Mouse (Mus musculus) neural tube, embryonic 14.5 days (tissue): ENCODE results near the gene Sp8. TPM values are rescaled to one million over a fixed set of nuclear protein-coding genes. Genes with fewer than 3 reads are reported as not detected.

Experiments used
- ATAC-seq: fragments of 200-750 bp; cut with Nextera tagmentation; 2 replicates; pipeline ENCODE4 v1.8.0; 2017; ENCODE audit warnings: low read depth, mild to moderate bottlenecking, moderate TSS enrichment, moderate library complexity
- H3K27ac ChIP-seq: fragments of 300-500 bp; sonication (generic); 2 replicates; pipeline ENCODE4 v1.5.1; 2014; ENCODE audit warnings: low read depth, mild to moderate bottlenecking, control low read depth, low read length, moderate library complexity, mixed read lengths
- H3K27me3 ChIP-seq: fragments of 300-500 bp; sonication (generic); 2 replicates; pipeline ENCODE4 v1.6.1; 2014; ENCODE audit warnings: low read length; ENCODE audit not compliant: control insufficient read depth, insufficient read depth
- H3K36me3 ChIP-seq: fragments of 300-500 bp; sonication (generic); 2 replicates; pipeline ENCODE4 v1.6.1; 2014; ENCODE audit warnings: low read length, mixed read lengths; ENCODE audit not compliant: control insufficient read depth, insufficient read depth
- H3K4me1 ChIP-seq: fragments of 300-500 bp; sonication (generic); 2 replicates; pipeline ENCODE4 v1.6.1; 2014; ENCODE audit warnings: low read length; ENCODE audit not compliant: control insufficient read depth, insufficient read depth
- H3K4me2 ChIP-seq: fragments of 300-500 bp; sonication (generic); 2 replicates; pipeline ENCODE4 v1.6.1; 2014; ENCODE audit warnings: mild to moderate bottlenecking, low read depth, low read length, control low read depth
- H3K4me3 ChIP-seq: fragments of 300-500 bp; sonication (generic); 2 replicates; pipeline ENCODE4 v1.5.1; 2014; ENCODE audit warnings: low read depth, low read length, control low read depth, mixed read lengths
- H3K9ac ChIP-seq: fragments of 300-500 bp; sonication (generic); replicated peaks from 2 replicates; pipeline ENCODE4 v1.6.1; 2014; ENCODE audit warnings: low read depth, mild to moderate bottlenecking, control low read depth, low read length, mixed read lengths
- H3K9me3 ChIP-seq: fragments of 300-500 bp; sonication (generic); 2 replicates; pipeline ENCODE4 v1.6.1; 2016; ENCODE audit warnings: low read length; ENCODE audit not compliant: control insufficient read depth
- WGBS: fragments of 180-500 bp; shearing (Covaris S2); extraction: QIAGEN DNeasy Blood & Tissue Kit; methylation state at CpG from one replicate; pipeline ENCODE4 v1.1.7; 2014; 5-methylcytosine and 5-hydroxymethylcytosine counted together
- polyA plus RNA-seq: library from polyadenylated mRNA; unstranded; fragments of >200 nt; fragmentation: Nextera tagmentation; extraction: Ambion mirVana; gene quantifications from 2 replicates; pipeline ENCODE4 v1.2.1, GENCODE M21; 2014

Sp8 gene
- polyA plus RNA-seq, 1 experiment from 2014 or later, result 3.7 TPM

GRCm38 (mm10) chr12:118840301-118840700 lies 5.8 kb upstream of the Sp8 start:
- Histone ChIP-seq H3K27me3 (peaks cover 54% of the 10 kb centered on the region), H3K4me2 (no peak overlapping the region), H3K36me3 (no peaks in the 10 kb centered on the region), H3K4me3 (no peak overlapping the region), H3K9me3 (no peaks in the 10 kb centered on the region), H3K27ac (no peak overlapping the region), H3K4me1 (peaks cover 7% of the 10 kb centered on the region; the same call in 1 of the 2 replicates), H3K9ac (no peak overlapping the region)
- no peak for ATAC-seq
- under 1% methylated on average over 15 of the region's 15 CpGs for WGBS

GRCm38 (mm10) chr12:118840861-118841260 lies 5.3 kb upstream of the Sp8 start:
- Histone ChIP-seq H3K4me2 (no peak overlapping the region), H3K9ac (no peak overlapping the region), H3K27me3 (peaks cover 54% of the 10 kb centered on the region), H3K4me1 (peaks cover 7% of the 10 kb centered on the region; the same call in 1 of the 2 replicates), H3K9me3 (no peaks in the 10 kb centered on the region), H3K36me3 (no peaks in the 10 kb centered on the region), H3K27ac (no peak overlapping the region), H3K4me3 (no peak overlapping the region)
- no peak for ATAC-seq
- 0% methylated on average over 12 of the region's 12 CpGs for WGBS

- Histone ChIP-seq H3K4me2 (no peak overlapping the region), H3K27ac (no peak overlapping the region), H3K9ac (no peak overlapping the region), H3K4me3 (no peak overlapping the region), H3K36me3 (no peaks in the 10 kb centered on the region), H3K4me1 (peaks cover 6% of the 10 kb centered on the region; the same call in 1 of the 2 replicates), H3K9me3 (no peaks in the 10 kb centered on the region), H3K27me3 (peaks cover 54% of the 10 kb centered on the region)
- 8% methylated on average over 5 of the region's 5 CpGs for WGBS
- no peak for ATAC-seq
These were observed 4.7 kb upstream of the Sp8 start for GRCm38 (mm10) chr12:118841381-118841922.

- WGBS, result 12% methylated on average over 6 of the region's 6 CpGs
- Histone ChIP-seq H3K4me2 (no peak overlapping the region), H3K9ac (no peak overlapping the region), H3K4me1 (peaks cover 6% of the 10 kb centered on the region), H3K27me3 (peaks cover 52% of the 10 kb centered on the region), H3K9me3 (no peaks in the 10 kb centered on the region), H3K36me3 (no peaks in the 10 kb centered on the region), H3K4me3 (no peak overlapping the region), H3K27ac (no peak overlapping the region)
- no peak for ATAC-seq
These were observed 4.1 kb upstream of the Sp8 start for GRCm38 (mm10) chr12:118841971-118842550.

- peak overlapping the region; percentile 38 for H3K4me2 ChIP-seq
- H3K9me3 ChIP-seq, result no peaks in the 10 kb centered on the region
- H3K27ac ChIP-seq, result no peak overlapping the region
- no peak overlapping the region for H3K9ac ChIP-seq
- H3K27me3 ChIP-seq, result peaks cover 48% of the 10 kb centered on the region
- H3K36me3 ChIP-seq, result no peaks in the 10 kb centered on the region
- WGBS, result under 1% methylated on average over 33 of the region's 33 CpGs
- peak; percentile 46; the same call in 1 of the 2 replicates for ATAC-seq
- H3K4me1 ChIP-seq, result peaks cover 5% of the 10 kb centered on the region; the same call in 1 of the 2 replicates
- peak overlapping the region; percentile 3; the same call in 1 of the 2 replicates for H3K4me3 ChIP-seq
These were observed 3.3 kb upstream of the Sp8 start for GRCm38 (mm10) chr12:118842671-118843411.

- Histone ChIP-seq H3K4me2 (no peak overlapping the region), H3K27me3 (peaks cover 46% of the 10 kb centered on the region)
- ATAC-seq, result no peak
These were observed 2.0 kb upstream of the Sp8 start for GRCm38 (mm10) chr12:118844111-118844510.

GRCm38 (mm10) chr12:118844841-118845240 lies 1.3 kb upstream of the Sp8 start:
- ATAC-seq, result no peak
- no peak overlapping the region for H3K4me3 ChIP-seq
- H3K4me1 ChIP-seq, result peaks cover 14% of the 10 kb centered on the region
- WGBS, result 15% methylated on average over 3 of the region's 3 CpGs
- no peak overlapping the region for H3K4me2 ChIP-seq
- no peaks in the 10 kb centered on the region for H3K36me3 ChIP-seq
- peaks cover 40% of the 10 kb centered on the region for H3K27me3 ChIP-seq
- no peak overlapping the region for H3K27ac ChIP-seq
- H3K9ac ChIP-seq, result no peak overlapping the region
- H3K9me3 ChIP-seq, result no peaks in the 10 kb centered on the region

More at GRCm38 (mm10) chr12:118844111-118844510, 2.0 kb upstream of the Sp8 start:
- Histone ChIP-seq H3K4me3 (no peak overlapping the region), H3K9ac (no peak overlapping the region), H3K36me3 (no peaks in the 10 kb centered on the region), H3K4me1 (peaks cover 12% of the 10 kb centered on the region), H3K9me3 (no peaks in the 10 kb centered on the region), H3K27ac (no peak overlapping the region)

GRCm38 (mm10) chr12:118845351-118845750 lies 778 bp upstream of the Sp8 start:
- no peak for ATAC-seq
- Histone ChIP-seq H3K4me2 (no peak overlapping the region), H3K9me3 (no peaks in the 10 kb centered on the region), H3K36me3 (no peaks in the 10 kb centered on the region), H3K4me3 (no peak overlapping the region), H3K27ac (no peak overlapping the region), H3K4me1 (peaks cover 14% of the 10 kb centered on the region), H3K9ac (no peak overlapping the region), H3K27me3 (peaks cover 37% of the 10 kb centered on the region)
- WGBS, result 8% methylated on average over 3 of the region's 3 CpGs
